Mouse (Mus musculus) right cerebral cortex, postnatal 25 days (tissue): Measurements from ENCODE around the gene Fkbp6.
A peak's percentile ranks its signal among the peaks of the same experiment; 100 is the strongest.

Experiments used
- DNase-seq: peaks from one replicate; pipeline ENCODE4 v3.0.0; 2022

Fkbp6 gene

DNA sequence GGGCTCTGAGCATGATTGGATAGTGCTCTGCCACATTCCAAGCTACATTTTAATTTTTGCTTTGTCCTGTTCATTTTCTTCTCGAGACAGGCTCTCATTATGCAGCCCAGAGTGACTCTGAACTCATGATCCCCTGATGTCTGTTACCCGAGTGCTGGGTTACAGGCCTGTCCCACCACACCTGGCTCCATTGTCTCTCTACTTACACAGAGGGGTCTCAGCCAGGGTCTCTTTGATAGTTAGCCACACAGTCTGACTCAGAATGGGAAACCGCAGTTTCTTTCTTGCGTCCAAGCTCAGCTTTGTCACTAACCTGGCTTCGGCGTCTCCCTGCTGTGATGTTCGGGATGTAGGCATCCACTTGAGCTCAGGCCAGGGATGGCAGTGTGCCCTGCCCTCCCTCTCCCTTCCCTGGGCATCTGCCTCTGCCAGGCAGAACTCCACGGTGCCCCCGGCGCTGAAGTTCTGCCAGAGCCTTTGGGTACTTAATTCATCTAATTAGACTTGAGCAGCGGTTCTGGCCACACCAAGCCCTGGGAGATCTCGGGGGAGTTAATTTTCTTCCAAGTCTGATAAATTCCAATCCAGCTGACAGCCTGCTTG, 78.2 kb downstream of the Fkbp6 start:
- peak; percentile 26 for DNase-seq

DNA sequence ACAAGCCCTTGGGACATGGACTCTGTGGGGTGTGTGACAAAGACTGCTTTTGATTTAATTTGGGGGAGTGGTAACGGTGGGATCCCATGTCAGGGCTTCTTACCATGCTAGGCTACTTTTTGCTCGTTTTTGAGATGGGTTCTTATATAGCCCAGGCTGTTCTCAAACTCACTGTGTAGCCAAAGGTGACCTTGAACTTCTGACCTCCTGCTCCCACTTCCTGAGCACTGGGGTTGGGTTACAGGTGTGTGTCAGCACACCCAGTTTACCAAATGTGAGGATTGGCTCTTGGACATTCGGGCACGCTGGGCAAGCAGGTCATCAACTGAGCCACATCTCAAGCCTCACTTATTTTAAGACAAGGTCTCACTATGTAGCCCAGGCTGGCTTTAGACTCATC, 79.5 kb downstream of the Fkbp6 start:
- DNase-seq = no peak

DNA sequence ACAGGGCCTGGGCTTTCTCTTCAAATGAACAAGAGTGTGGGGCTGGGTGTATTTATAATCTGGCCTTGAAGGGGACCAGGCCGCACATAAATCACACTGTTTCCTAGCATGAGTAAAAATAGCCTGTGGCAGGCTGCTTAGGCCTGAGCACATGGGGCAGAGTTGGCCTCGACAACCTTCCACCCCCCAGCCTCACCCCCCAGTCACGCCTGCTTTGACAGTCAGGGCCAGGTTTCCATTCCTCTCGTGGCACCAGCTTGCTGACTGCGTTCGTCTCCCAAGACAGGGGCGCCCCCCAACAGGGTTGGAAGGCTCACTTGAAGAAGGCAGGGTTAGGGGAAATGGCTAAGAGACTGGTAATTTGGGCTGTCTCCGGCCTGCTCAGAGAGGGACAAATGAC, 80.4 kb downstream of the Fkbp6 start:
- DNase-seq = no peak

DNA sequence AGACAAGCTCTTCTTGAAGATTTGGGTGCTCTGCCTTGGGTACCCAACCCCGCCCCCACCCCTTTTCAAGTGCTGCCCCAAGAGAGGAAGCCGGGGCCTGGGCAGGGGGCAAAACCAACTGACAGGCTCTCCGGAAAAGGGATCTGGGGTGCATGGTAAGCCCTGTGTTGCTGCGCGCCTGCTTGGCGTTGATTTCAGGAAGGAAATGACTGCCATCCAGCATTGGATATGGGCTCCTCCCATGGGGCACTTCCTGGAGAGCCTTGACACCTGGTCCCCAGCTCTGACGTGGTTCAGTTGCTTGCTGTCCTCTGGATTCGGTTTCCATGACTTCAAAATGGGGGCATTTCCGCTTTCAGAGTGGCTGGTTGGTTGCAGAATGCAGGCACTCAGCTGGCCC, 85.3 kb downstream of the Fkbp6 start:
- no peak for DNase-seq

DNA sequence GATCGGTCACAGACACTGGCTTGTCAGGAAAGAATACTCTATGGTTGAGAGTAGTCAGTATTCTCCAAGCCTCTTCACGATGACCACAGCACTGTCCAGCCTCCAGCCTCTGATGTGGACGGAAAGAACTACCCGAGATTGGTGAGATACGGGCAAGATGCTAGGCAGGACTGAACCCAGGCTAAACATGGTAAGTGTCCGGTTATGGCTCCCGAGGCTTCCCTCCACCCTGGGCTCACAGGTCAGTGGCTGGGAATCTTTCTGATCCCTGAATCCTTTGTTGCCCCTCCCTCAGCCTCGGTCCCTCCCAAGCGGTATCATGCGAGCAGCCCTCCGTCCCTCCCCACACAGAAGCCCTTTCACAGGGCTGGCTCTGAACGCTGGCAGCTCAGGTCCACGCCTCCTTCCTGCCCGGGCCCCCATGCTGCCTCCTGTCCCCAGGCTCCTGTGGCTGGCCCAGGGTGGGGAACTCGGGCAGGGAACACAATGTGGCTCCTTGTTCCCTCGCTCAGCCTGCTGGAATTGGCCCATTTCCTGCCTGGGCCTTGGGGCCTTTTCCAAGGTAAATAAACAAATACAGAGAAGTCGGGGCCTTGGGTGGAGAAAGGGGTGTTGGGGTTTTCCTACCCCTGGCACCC, 85.9 kb downstream of the Fkbp6 start:
- DNase-seq = peak; percentile 32

DNA sequence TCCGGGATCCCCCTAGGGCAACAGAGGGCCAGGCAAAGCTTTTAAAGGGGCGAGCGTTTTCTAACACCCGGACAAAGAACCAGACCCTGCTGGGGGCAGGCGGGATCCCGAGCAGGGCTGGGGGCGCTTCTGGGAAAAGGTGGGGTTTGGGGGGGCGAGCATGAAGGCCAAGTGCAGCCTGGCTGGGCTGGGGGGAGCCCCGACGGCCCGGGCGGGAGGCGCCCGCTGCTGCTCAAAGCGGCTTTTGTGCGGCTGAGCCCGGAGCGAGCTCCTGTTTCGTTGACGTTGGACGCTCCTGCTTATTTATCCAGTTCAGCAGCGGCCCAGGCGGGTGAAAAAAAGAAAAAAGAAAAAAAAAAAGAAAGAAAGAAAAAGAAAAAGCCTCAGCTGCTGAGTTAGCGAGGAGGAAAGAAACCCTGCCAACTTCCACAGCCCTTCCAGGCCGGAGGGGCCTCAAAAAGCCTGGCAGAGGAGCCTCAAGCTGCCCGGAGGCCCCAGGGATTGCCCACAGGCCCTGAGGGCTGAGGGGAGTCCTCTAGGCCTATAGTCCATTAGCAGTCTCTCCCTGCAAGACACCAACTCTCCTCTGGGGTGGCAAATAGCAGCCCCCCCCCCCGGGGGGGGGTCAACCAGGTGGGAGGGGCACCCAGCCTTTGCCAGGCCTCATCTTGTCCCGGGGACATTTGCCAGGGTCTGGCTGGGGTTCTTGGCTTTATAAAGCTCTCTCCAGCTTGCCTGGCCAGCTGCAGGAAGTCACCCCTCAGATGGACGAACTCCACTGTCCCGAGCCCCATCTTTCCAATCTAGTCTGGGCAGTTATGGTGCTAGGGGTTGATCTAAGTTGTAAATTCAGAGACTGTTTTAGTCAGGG, 91.3 kb downstream of the Fkbp6 start:
- DNase-seq = peak; percentile 19

DNA sequence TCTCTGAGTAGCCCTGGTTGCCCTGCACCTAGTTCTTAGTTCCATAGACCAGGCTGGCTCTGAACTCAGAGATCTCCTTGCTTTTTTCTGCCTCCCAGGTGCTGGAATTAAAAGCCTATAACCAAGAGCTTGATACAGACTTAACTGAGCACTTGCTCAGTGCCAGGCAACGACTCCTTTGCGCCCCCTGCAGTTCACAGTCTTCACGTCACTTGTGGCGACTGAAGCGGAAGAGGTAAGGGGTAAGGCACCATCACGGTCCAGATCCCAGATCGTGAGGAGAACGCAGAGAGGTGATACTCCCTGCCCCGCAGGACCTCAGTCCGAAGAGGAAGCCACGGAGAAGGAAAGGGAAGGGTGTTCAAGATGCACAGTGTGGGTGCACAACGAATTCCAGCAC, 92.3 kb downstream of the Fkbp6 start:
- DNase-seq = no peak

DNA sequence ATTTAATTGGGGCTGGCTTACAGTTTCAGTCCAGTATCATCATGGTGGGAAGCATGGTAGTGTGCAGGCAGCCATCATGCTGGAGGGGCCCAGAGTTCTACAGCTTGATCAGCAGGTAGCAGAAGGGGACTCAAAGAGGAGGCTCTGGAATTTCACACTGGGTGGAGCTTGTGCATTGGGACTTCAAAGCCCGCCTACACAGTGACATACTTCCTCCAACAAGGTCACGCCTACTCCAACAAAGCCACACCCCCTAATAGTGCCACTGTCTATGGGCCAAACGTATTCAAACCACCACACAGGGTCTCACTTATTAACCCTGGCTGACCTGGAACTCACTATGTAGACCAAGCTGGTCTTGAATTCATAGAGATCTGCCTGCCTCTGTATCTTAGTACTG, 93.7 kb downstream of the Fkbp6 start:
- no peak for DNase-seq

DNA sequence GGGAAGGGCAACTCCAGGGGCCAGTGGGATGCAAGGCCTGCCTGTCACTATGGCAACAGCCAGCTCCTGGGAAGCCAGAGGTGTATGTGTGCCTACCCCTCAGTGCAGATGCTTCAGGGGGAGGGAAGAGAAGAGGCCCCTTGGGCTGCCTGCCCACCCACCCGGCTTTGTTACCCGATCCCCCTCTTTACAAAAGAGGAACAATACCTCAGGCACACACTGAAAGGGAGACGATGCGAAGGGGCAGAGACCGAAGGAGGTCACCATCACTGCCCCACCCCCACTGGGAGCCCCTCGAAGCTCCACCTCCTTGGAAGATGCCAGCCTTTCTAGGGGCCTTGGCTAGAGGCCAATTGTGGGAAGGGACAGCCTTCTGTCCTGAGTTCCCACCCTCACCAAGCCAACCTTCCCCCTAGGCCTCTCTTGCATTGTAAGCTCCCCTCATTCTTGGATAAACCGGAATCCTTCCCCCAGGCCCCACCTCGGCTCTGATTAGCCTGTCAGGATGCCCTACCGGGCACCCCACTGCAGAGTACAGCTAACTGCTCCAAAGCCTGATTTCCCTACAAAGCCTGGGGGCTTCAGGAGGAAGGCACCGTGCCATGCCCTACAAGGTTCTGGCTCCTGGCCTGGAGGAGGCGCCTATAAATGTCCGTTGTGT, 96.0 kb downstream of the Fkbp6 start:
- no peak for DNase-seq

DNA sequence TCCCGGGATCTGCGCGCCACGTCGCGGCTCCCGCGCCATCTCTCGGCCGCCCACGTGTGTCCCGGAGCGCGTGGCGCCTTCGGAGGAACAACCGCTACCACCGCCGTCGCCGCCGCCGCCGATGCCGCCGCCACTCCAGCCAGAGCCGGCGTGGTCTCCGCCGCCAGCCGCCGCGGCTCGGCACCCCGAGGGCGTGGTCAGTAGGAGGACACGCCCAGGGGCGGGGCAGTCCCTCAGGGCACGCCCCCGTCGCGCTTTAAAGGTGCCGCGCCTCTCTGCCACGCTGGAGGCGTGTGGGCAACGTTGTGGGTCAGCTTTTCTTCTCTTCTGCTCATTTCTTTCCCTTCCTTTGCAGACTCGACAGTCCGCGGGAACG, 98.8 kb downstream of the Fkbp6 start, which contains the start of gene Fzd9:
Fzd9 (minus strand) TSS at position 152 of the 376 bp plus-strand sequence.
- DNase-seq = peak; percentile 86

DNA sequence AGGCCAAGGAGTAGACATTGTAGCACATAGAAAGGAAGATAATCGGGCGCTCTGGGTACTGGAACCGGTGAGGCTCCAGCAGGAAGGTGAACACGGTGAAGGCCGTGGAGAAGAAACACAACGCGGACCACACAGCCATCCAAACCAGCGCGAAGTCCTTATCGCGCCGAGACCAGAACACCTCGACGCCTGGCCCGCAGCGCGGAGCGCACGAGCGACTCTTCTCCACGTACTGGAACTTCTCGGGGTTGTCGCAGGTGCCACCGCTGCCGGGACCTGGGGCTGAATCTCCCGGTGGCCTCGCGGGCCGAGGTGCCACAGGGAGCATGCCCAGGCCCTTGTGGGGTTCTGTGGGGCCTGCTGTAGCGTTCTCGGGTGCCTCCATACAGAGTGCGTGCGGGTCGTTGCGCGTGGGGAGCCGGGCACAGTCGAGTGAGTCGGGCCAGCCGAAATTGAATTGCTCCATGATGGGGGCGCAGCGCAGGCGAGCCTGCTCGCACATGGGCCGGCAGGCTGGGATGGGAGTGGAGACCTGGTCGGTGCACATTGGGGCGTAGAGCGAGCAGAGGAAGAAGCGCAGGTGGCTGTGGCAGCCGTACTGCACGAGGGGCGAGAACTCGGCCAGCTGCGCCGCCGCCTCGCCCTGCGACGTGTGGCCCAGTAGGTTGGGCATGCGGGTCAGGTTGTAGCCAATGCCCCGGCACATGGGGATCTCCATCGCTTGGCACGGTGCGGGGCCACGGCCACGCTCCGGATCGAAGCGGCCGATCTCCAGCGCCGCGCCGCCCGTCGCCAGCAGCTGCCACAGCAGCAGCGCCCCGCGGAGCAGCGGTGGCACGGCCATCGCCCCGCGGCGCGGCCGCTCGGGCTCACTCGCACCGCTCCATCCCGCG, 99.4 kb downstream of the Fkbp6 start:
- DNase-seq = peak; percentile 28

DNA sequence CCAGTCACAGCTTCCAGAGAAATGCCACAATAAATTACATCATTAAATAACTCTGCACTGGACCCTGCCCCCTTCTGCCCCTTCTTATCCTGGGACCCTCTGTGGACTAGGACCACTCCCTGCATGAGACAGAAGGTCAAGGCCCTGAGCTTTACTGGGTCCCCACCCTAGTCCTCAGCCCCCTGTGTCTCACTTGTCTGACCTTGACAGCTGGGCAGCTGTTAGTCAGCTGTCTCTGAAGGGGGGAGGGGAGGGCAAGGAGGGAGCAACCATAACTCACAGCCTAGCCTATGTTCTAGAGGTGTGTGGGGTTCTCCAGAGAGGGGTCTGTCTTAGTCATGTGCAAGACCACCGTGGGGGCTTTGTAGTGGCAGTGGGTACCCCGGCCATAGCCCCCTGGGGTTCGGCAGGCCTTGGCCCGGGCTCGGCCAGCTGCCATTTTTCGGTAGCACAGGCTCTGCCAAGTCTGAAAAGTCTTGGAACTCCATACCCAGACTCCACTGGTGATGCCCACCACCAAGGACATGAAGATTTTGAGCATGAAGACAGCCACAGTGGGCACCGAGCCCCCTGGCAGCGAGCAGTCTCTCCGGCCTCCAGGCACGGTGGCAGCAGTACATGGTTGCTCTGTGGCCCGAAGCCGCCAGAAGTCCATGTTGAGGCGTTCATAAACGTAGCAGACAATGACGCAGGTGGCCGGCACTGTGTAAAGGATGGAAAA, 100.7 kb downstream of the Fkbp6 start:
- DNase-seq = no peak

DNA sequence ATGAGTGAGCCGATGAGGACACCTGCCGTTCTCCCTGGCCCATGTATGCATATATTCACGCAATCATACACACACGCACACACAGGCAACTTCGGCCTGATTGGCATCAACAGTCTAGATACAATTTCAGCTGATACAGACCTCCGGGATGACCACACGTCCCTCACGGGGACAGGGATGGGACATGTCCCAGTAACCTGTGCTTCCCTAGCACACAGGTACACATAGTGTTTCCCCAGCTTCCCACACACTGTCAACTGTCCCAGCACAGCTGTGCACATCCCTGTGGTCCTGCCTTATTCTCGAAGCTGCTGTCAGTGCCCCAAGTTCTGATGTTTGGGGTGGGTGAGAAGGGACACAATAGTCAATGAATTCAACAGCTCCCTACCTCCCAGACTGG, 102.5 kb downstream of the Fkbp6 start:
- DNase-seq = no peak

DNA sequence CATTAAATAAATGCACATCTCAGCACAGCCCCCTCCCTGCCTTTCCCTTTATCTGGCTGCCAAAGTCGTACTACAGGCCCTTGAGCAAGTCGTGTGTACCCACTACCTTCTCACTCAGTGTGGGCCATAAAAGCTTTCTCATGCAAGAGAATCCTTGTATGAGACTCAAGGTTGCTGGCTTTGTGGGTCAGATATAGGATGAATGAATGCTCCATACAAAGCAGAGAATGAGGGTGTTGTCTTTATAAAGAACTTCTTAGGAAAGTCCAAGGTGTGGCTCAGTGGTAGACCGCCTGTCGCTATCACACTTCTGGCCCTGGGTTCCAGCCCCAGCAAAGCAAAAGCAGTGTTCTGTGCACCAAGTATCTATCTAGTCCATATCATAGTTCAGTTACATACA, 103.3 kb downstream of the Fkbp6 start:
- DNase-seq = no peak

DNA sequence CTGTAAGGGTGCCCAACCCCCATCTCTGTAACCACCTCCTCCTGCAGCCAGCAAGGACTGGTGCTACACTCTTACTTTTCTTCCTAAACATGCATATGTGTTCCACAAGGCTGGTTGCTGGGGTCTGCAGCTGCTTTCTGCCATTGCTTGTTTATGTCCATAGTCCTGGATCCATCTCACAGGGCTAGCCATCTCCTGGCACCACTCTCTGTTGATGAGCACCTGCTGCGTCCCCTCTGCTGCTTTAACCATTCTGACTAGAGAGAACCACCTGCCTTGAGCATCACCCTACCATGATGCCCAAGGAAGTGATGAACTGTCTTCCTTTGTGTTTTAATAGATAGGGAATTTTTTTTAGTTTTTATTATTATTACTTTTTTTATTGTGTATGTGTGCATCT, 106.7 kb downstream of the Fkbp6 start:
- DNase-seq = no peak

DNA sequence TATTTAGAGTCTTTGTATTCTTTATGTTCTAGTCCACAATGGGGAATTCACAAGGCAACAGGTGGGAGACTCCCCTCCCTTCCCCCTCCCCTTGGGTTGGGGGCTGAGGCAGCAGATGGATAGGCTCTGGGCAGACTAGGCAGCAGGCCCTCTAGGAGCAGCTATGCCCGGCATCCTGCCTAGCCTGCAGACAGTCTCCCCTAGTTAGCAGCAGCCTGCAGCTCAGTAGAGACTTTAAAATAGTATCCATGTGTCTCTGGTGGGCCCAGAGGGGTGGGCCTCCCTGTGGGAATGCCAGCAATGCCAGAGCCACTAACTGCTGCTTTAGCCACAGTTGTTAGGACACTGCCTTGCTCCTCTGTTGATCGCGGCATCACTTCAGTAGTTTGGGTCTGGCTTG, 107.2 kb downstream of the Fkbp6 start:
- DNase-seq = no peak

DNA sequence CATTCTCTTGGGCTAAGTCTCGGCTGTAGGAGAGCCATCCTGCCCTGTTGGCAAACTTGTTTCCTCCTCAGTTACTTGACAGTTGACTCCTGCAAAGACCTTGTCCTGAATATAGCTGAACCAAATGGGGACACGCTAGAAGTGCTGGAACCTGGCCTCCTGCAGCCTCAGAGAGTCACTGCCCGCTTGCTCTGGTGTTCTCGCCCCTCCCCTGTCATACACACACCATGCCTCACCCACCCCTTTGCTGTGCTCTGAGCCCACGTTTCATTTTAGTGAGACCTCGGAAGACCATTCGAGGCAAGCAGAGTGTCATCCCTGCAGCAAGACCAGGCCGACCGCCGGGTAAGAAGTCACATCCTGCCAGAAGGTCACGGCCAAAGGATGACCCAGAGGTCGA, 107.7 kb downstream of the Fkbp6 start:
- no peak for DNase-seq
